Mouse (Mus musculus) olfactory bulb, adult 2 months (tissue): ENCODE results near the gene Olfr571.

Experiments
- CTCF ChIP-seq: fragments of 200-500 bp; IDR thresholded peaks from 2 replicates; pipeline ENCODE4 v1.5.1; 2012; ENCODE audit warnings: low read depth, mild to moderate bottlenecking, low read length, moderate library complexity; ENCODE audit not compliant: insufficient read depth
- POLR2A ChIP-seq: fragments of 200-500 bp; IDR thresholded peaks from 2 replicates; pipeline ENCODE4 v1.6.1; 2012; ENCODE audit warnings: mild to moderate bottlenecking, low read depth, low read length, moderate library complexity; ENCODE audit not compliant: insufficient read depth

- TF ChIP-seq POLR2A: no peak
- no peak for TF ChIP-seq CTCF
These were observed 45.0 kb upstream of the Olfr571 start, which contains the start of gene Olfr576 for GRCm38 (mm10) chr7:102962360-102962759.
